Mouse (Mus musculus) liver, embryonic 12.5 days (tissue): Measurements from ENCODE around the gene Gm13693. TPM values are rescaled to one million over a fixed set of nuclear protein-coding genes. Genes with fewer than 3 reads are reported as not detected.
A peak's percentile ranks its signal among the peaks of the same experiment; 100 is the strongest.
"Not testable (repeated sequence)": the region's sequence is repeated elsewhere in the genome, so short reads cannot be mapped to it uniquely, and the experiment has no call there.

Source experiments
- ATAC-seq: fragments of 200-750 bp; cut with Nextera tagmentation; 2 replicates; pipeline ENCODE4 v1.8.0; 2017; ENCODE audit warnings: moderate number of reproducible peaks, mild to moderate bottlenecking, moderate library complexity
- H3K27ac ChIP-seq: fragments of 300-500 bp; sonication (generic); 2 replicates; pipeline ENCODE4 v1.5.1; 2016; ENCODE audit warnings: mild to moderate bottlenecking
- H3K27me3 ChIP-seq: fragments of 300-500 bp; sonication (generic); replicated peaks from 2 replicates; pipeline ENCODE4 v1.6.1; 2016; ENCODE audit warnings: mild to moderate bottlenecking, moderate library complexity
- H3K36me3 ChIP-seq: fragments of 300-500 bp; sonication (generic); 2 replicates; pipeline ENCODE4 v1.6.1; 2016; ENCODE audit warnings: mild to moderate bottlenecking, moderate library complexity
- H3K4me1 ChIP-seq: fragments of 300-500 bp; sonication (generic); 2 replicates; pipeline ENCODE4 v1.6.1; 2016
- H3K4me2 ChIP-seq: fragments of 300-500 bp; sonication (generic); 2 replicates; pipeline ENCODE4 v1.6.1; 2016; ENCODE audit warnings: mild to moderate bottlenecking, moderate library complexity
- H3K4me3 ChIP-seq: fragments of 300-500 bp; sonication (generic); 2 replicates; pipeline ENCODE4 v1.5.1; 2016; ENCODE audit warnings: mild to moderate bottlenecking, moderate library complexity
- H3K9ac ChIP-seq: fragments of 300-500 bp; sonication (generic); 2 replicates; pipeline ENCODE4 v1.6.1; 2016; ENCODE audit warnings: mild to moderate bottlenecking, moderate library complexity
- H3K9me3 ChIP-seq: fragments of 300-500 bp; sonication (generic); replicated peaks from 2 replicates; pipeline ENCODE4 v1.6.1; 2016; ENCODE audit warnings: mild to moderate bottlenecking, moderate library complexity
- WGBS: fragments of 180-500 bp; shearing (Covaris S2); methylation state at CpG from one replicate; pipeline ENCODE4 v1.1.7; 2016; ENCODE audit not compliant: insufficient replicate concordance; 5-methylcytosine and 5-hydroxymethylcytosine counted together
- polyA plus RNA-seq: library from polyadenylated mRNA; unstranded; fragments of >200 nt; fragmentation: Nextera tagmentation; extraction: Ambion mirVana; gene quantifications from 2 replicates; pipeline ENCODE4 v1.2.1, GENCODE M21; 2016

Gm13693 gene
- polyA plus RNA-seq, result not detected in 2 replicates

GRCm38 (mm10) chr2:83961203-83961602 is at the start of gene Gm13693:
Gm13693 (plus strand) TSS chr2:83961503.
- ATAC-seq, H3K36me3 ChIP-seq, H3K9me3 ChIP-seq, H3K27ac ChIP-seq, H3K4me2 ChIP-seq, H3K4me3 ChIP-seq, H3K27me3 ChIP-seq, H3K9ac ChIP-seq, H3K4me1 ChIP-seq: not testable (repeated sequence)
- WGBS, result no CpG with 5 or more reads among the region's 6 CpGs

GRCm38 (mm10) chr2:83929478-83930088 is 31.7 kb upstream of the Gm13693 start:
- no peak for ATAC-seq
- H3K27me3 ChIP-seq, result no peaks in the 10 kb centered on the region
- H3K4me1 ChIP-seq, result no peaks in the 10 kb centered on the region
- no peaks in the 10 kb centered on the region for H3K9me3 ChIP-seq
- 16% methylated on average over 2 of the region's 2 CpGs for WGBS
- no peaks in the 10 kb centered on the region for H3K36me3 ChIP-seq
- no peak overlapping the region for H3K4me3 ChIP-seq
- no peak overlapping the region for H3K27ac ChIP-seq
- H3K4me2 ChIP-seq, result no peak overlapping the region
- no peak overlapping the region for H3K9ac ChIP-seq

GRCm38 (mm10) chr2:83940931-83941361 is 20.4 kb upstream of the Gm13693 start, which contains the start of gene Zswim2:
Zswim2 (minus strand) TSS chr2:83941228.
- WGBS, result under 1% methylated on average over 20 of the region's 20 CpGs
- H3K4me1 ChIP-seq, result peaks cover 5% of the 10 kb centered on the region; the same call in 1 of the 2 replicates
- no peaks in the 10 kb centered on the region for H3K36me3 ChIP-seq
- no peak within 1 kb of the TSS for H3K9ac ChIP-seq
- H3K27me3 ChIP-seq, result 0 out of 2 replicates have a peak, but pooled peaks cover 4% of the 10 kb centered on the region
- peak within 1 kb of the TSS; percentile 15 for H3K4me3 ChIP-seq
- peak within 1 kb of the TSS; percentile 50 for H3K4me2 ChIP-seq
- ATAC-seq, result peak; percentile 40
- no peaks in the 10 kb centered on the region for H3K9me3 ChIP-seq
- H3K27ac ChIP-seq, result no peak within 1 kb of the TSS

GRCm38 (mm10) chr2:83941378-83941777 is 19.9 kb upstream of the Gm13693 start:
- Histone ChIP-seq H3K4me3 (no peak overlapping the region; the same call in 1 of the 2 replicates), H3K27ac (no peak overlapping the region), H3K27me3 (0 out of 2 replicates have a peak, but pooled peaks cover 4% of the 10 kb centered on the region), H3K9ac (no peak overlapping the region), H3K4me2 (peak overlapping the region; percentile 50), H3K36me3 (no peaks in the 10 kb centered on the region), H3K9me3 (no peaks in the 10 kb centered on the region), H3K4me1 (peaks cover 5% of the 10 kb centered on the region; the same call in 1 of the 2 replicates)
- WGBS, result 18% methylated on average over 3 of the region's 3 CpGs
- ATAC-seq, result no peak

- H3K27me3 ChIP-seq, result 0 out of 2 replicates have a peak, but pooled peaks cover 4% of the 10 kb centered on the region
- 13% methylated on average over 4 of the region's 4 CpGs for WGBS
- H3K27ac ChIP-seq, result no peak overlapping the region
- no peaks in the 10 kb centered on the region for H3K9me3 ChIP-seq
- no peaks in the 10 kb centered on the region for H3K36me3 ChIP-seq
- H3K4me2 ChIP-seq, result no peak overlapping the region
- no peak for ATAC-seq
- no peak overlapping the region for H3K9ac ChIP-seq
- H3K4me3 ChIP-seq, result no peak overlapping the region
- peaks cover 5% of the 10 kb centered on the region; the same call in 1 of the 2 replicates for H3K4me1 ChIP-seq
Measured at GRCm38 (mm10) chr2:83941792-83942191, 19.5 kb upstream of the Gm13693 start.

- not testable (repeated sequence) for H3K9me3 ChIP-seq
- WGBS, result no CpG with 5 or more reads among the region's 6 CpGs
Measured at GRCm38 (mm10) chr2:83955393-83955792, 5.9 kb upstream of the Gm13693 start, which contains the start of gene Gm13698. Gm13698 (plus strand) TSS chr2:83955693.

GRCm38 (mm10) chr2:83967013-83967412 is 5.7 kb downstream of the Gm13693 start, which contains the start of gene Gm13695:
Gm13695 (plus strand) TSS chr2:83967313.
- not testable (repeated sequence) for H3K27me3 ChIP-seq, H3K27ac ChIP-seq, H3K36me3 ChIP-seq, H3K4me1 ChIP-seq, H3K4me3 ChIP-seq, ATAC-seq, H3K4me2 ChIP-seq, H3K9ac ChIP-seq, H3K9me3 ChIP-seq
- no CpG with 5 or more reads among the region's 6 CpGs for WGBS

More at GRCm38 (mm10) chr2:83955393-83955792, 5.9 kb upstream of the Gm13693 start, which contains the start of gene Gm13698:
- not testable (repeated sequence) for H3K4me3 ChIP-seq, H3K4me1 ChIP-seq, H3K27ac ChIP-seq, ATAC-seq, H3K27me3 ChIP-seq, H3K4me2 ChIP-seq, H3K36me3 ChIP-seq, H3K9ac ChIP-seq

- H3K36me3 ChIP-seq, H3K9me3 ChIP-seq, H3K4me1 ChIP-seq, H3K4me3 ChIP-seq, H3K4me2 ChIP-seq, ATAC-seq, H3K27ac ChIP-seq, H3K27me3 ChIP-seq, H3K9ac ChIP-seq: not testable (repeated sequence)
- WGBS, result no CpG with 5 or more reads among the region's 6 CpGs
Measured at GRCm38 (mm10) chr2:83972823-83973222, 11.5 kb downstream of the Gm13693 start, which contains the start of gene Gm13696. Gm13696 (plus strand) TSS chr2:83973123.

- not testable (repeated sequence) for H3K9me3 ChIP-seq, H3K27ac ChIP-seq, ATAC-seq, H3K27me3 ChIP-seq, H3K36me3 ChIP-seq, H3K4me1 ChIP-seq, H3K4me3 ChIP-seq, H3K4me2 ChIP-seq, H3K9ac ChIP-seq
- WGBS, result no CpG with 5 or more reads among the region's 6 CpGs
Measured at GRCm38 (mm10) chr2:83978633-83979032, 17.3 kb downstream of the Gm13693 start, which contains the start of gene Gm13694. Gm13694 (plus strand) TSS chr2:83978933.

- H3K9me3 ChIP-seq, H3K27ac ChIP-seq, H3K9ac ChIP-seq, H3K4me2 ChIP-seq, ATAC-seq, H3K4me1 ChIP-seq, H3K4me3 ChIP-seq, H3K36me3 ChIP-seq, H3K27me3 ChIP-seq: not testable (repeated sequence)
- WGBS, result no CpG with 5 or more reads among the region's 6 CpGs
Measured at GRCm38 (mm10) chr2:83984443-83984842, 23.1 kb downstream of the Gm13693 start, which contains the start of gene Gm13697. Gm13697 (plus strand) TSS chr2:83984743.

- H3K4me2 ChIP-seq, H3K27ac ChIP-seq, H3K9ac ChIP-seq, H3K9me3 ChIP-seq, H3K27me3 ChIP-seq, ATAC-seq, H3K4me1 ChIP-seq, H3K4me3 ChIP-seq, H3K36me3 ChIP-seq: not testable (repeated sequence)
- no CpG with 5 or more reads among the region's 6 CpGs for WGBS
Measured at GRCm38 (mm10) chr2:83990253-83990652, 28.9 kb downstream of the Gm13693 start, which contains the start of gene Gm13691. Gm13691 (plus strand) TSS chr2:83990553.

- H3K4me3 ChIP-seq, H3K27me3 ChIP-seq, H3K9ac ChIP-seq, H3K4me1 ChIP-seq, H3K27ac ChIP-seq, H3K36me3 ChIP-seq, H3K9me3 ChIP-seq: not testable (repeated sequence)
- ATAC-seq, result peak; percentile 62; the same call in 1 of the 2 replicates
- 16% methylated on average over 8 of the region's 9 CpGs for WGBS
- H3K4me2 ChIP-seq, result peak overlapping the region; percentile 30
Measured at GRCm38 (mm10) chr2:83993639-83994255, 32.4 kb downstream of the Gm13693 start.
